Mouse (Mus musculus): ENCODE results near the gene Elovl3. TPM values are rescaled to one million over a fixed set of nuclear protein-coding genes. Genes with fewer than 3 reads are reported as not detected.

The Elovl3 gene
- polyA plus RNA-seq, 1 experiment from 2014 or later, result 0.47 TPM

DNA sequence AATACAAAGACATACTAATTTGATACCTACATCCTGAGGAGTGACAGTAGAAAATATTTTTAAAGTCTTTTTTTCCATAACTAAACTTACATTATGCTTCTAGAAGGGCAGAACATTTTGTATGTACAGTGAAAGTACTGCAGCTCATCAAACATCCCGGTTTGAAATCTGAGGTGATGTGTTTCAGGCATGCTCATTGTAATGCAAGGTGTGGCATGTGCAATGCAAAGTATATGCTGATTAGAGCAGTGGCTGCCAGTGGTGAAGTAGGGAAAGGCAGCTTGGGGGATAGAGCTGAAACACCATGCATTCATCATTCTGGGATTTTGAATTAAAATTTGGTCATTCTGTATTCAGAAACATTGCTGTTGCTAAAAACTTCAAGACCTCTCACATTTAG is 38.2 kb downstream of the Elovl3 start:
- no peaks in the 10 kb centered on the region for H3K4me1 ChIP-seq (ENCODE audit: control insufficient read depth, insufficient read depth, low read length)

DNA sequence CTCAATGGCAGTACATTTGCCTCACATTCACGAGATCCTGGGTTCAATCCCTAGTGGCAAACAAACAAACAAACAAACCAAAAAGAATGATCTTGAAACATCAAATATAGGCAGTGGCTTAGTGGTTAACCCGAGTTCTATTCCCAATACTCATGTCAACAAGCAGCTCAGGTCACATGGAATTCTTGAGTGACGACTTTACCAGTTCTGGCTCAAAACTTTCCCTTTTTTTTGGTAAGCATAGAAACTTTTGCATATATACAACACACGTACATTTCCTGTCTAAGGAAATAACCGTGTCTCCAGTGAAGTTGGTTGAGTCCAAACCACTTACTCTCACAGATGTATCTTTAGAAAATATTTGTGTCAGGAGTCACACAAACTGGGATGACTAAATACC is 40.8 kb downstream of the Elovl3 start:
- Histone ChIP-seq H3K4me2 (ENCODE audit: low read length) (no peak overlapping the region), H3K27ac (replicated peaks; ENCODE audit: low read depth, low read length) (no peak overlapping the region), H3K36me3 (ENCODE audit: control insufficient read depth, insufficient read depth, low read length) (peaks cover 22% of the 10 kb centered on the region), H3K9ac (replicated peaks; ENCODE audit: low read length) (no peak overlapping the region), H3K4me1 (ENCODE audit: control insufficient read depth, insufficient read depth, low read length) (no peaks in the 10 kb centered on the region), H3K9me3 (ENCODE audit: control insufficient read depth, low read length) (no peaks in the 10 kb centered on the region), H3K4me3 (replicated peaks; ENCODE audit: low read depth, low read length) (no peak overlapping the region), H3K27me3 (ENCODE audit: control insufficient read depth, insufficient read depth, low read length) (no peaks in the 10 kb centered on the region)
- no peak for DNase-seq
- 90% methylated on average over 5 of the region's 5 CpGs for WGBS
- ATAC-seq (ENCODE audit: low FRiP score, low TSS enrichment), result no peak

More for the DNA sequence above, 38.2 kb downstream of the Elovl3 start:
- Histone ChIP-seq H3K4me3 (replicated peaks; ENCODE audit: low read depth, low read length) (no peak overlapping the region), H3K27me3 (ENCODE audit: control insufficient read depth, insufficient read depth, low read length) (no peaks in the 10 kb centered on the region), H3K27ac (replicated peaks; ENCODE audit: low read depth, low read length) (no peak overlapping the region), H3K4me2 (ENCODE audit: low read length) (no peak overlapping the region), H3K9me3 (ENCODE audit: control insufficient read depth, low read length) (no peaks in the 10 kb centered on the region), H3K9ac (replicated peaks; ENCODE audit: low read length) (no peak overlapping the region), H3K36me3 (ENCODE audit: control insufficient read depth, insufficient read depth, low read length) (peaks cover 40% of the 10 kb centered on the region)
- DNase-seq (peak; percentile 12), ATAC-seq (ENCODE audit: low FRiP score, low TSS enrichment) (no peak)
- WGBS, result 49% methylated on average over 1 of the region's 1 CpGs

GRCm38 (mm10) chr19:46175173-46175572 is 43.5 kb downstream of the Elovl3 start:
- no peak for DNase-seq

GRCm38 (mm10) chr19:46177046-46177445 is 45.3 kb downstream of the Elovl3 start:
- H3K4me3 ChIP-seq (replicated peaks; ENCODE audit: low read depth, low read length), result no peak overlapping the region
- no peak for DNase-seq
- 58% methylated on average over 5 of the region's 5 CpGs for WGBS
- no peaks in the 10 kb centered on the region for H3K27me3 ChIP-seq (ENCODE audit: control insufficient read depth, insufficient read depth, low read length)
- no peak overlapping the region for H3K4me2 ChIP-seq (ENCODE audit: low read length)
- no peak overlapping the region for H3K27ac ChIP-seq (replicated peaks; ENCODE audit: low read depth, low read length)
- peaks cover 12% of the 10 kb centered on the region for H3K36me3 ChIP-seq (ENCODE audit: control insufficient read depth, insufficient read depth, low read length)
- no peak for ATAC-seq (ENCODE audit: low FRiP score, low TSS enrichment)
- H3K4me1 ChIP-seq (ENCODE audit: control insufficient read depth, insufficient read depth, low read length), result peaks cover 5% of the 10 kb centered on the region; the same call in 1 of the 2 replicates
- no peak overlapping the region for H3K9ac ChIP-seq (replicated peaks; ENCODE audit: low read length)
- no peaks in the 10 kb centered on the region for H3K9me3 ChIP-seq (ENCODE audit: control insufficient read depth, low read length)

More at GRCm38 (mm10) chr19:46175173-46175572, 43.5 kb downstream of the Elovl3 start:
- H3K36me3 ChIP-seq (ENCODE audit: control insufficient read depth, insufficient read depth, low read length), result peaks cover 22% of the 10 kb centered on the region
- ATAC-seq (ENCODE audit: low FRiP score, low TSS enrichment), result no peak
- peaks cover 4% of the 10 kb centered on the region; the same call in 1 of the 2 replicates for H3K4me1 ChIP-seq (ENCODE audit: control insufficient read depth, insufficient read depth, low read length)
- H3K27ac ChIP-seq (replicated peaks; ENCODE audit: low read depth, low read length), result no peak overlapping the region
- H3K9me3 ChIP-seq (ENCODE audit: control insufficient read depth, low read length), result no peaks in the 10 kb centered on the region
- no peaks in the 10 kb centered on the region for H3K27me3 ChIP-seq (ENCODE audit: control insufficient read depth, insufficient read depth, low read length)
- H3K9ac ChIP-seq (replicated peaks; ENCODE audit: low read length), result no peak overlapping the region
- H3K4me3 ChIP-seq (replicated peaks; ENCODE audit: low read depth, low read length), result no peak overlapping the region
- H3K4me2 ChIP-seq (ENCODE audit: low read length), result no peak overlapping the region

DNA sequence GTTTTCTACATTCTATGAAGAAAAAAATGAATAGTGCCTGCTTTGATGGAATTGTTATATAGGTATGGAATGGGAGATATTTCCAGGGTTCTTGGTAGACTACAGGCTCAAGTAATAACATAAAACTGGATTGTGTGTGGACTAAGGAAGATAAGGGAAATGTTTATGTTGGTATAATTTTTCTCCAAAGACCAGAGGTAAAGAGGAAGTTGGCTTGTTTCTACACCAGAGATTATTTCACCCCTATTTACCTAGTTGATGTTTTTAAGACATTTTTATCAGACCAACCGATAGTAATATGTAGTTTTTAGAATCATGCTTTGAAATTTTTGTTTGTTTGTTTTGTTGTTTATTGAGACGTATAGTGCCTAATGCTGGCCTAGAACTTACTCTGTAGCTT is 48.6 kb downstream of the Elovl3 start:
- Histone ChIP-seq H3K9me3 (ENCODE audit: control insufficient read depth, low read length) (no peaks in the 10 kb centered on the region), H3K9ac (replicated peaks; ENCODE audit: low read length) (no peak overlapping the region), H3K4me1 (ENCODE audit: control insufficient read depth, insufficient read depth, low read length) (peaks cover 5% of the 10 kb centered on the region; the same call in 1 of the 2 replicates), H3K27ac (replicated peaks; ENCODE audit: low read depth, low read length) (no peak overlapping the region), H3K4me2 (ENCODE audit: low read length) (no peak overlapping the region), H3K4me3 (replicated peaks; ENCODE audit: low read depth, low read length) (no peak overlapping the region), H3K36me3 (ENCODE audit: control insufficient read depth, insufficient read depth, low read length) (peaks cover 6% of the 10 kb centered on the region), H3K27me3 (ENCODE audit: control insufficient read depth, insufficient read depth, low read length) (no peaks in the 10 kb centered on the region)
- DNase-seq, result no peak
- 97% methylated on average over 2 of the region's 2 CpGs for WGBS
- no peak for ATAC-seq (ENCODE audit: low FRiP score, low TSS enrichment)

GRCm38 (mm10) chr19:46182241-46182640 is 50.5 kb downstream of the Elovl3 start:
- ATAC-seq (ENCODE audit: low FRiP score, low TSS enrichment), result no peak
- H3K4me1 ChIP-seq (ENCODE audit: control insufficient read depth, insufficient read depth, low read length), result peaks cover 5% of the 10 kb centered on the region; the same call in 1 of the 2 replicates
- H3K36me3 ChIP-seq (ENCODE audit: control insufficient read depth, insufficient read depth, low read length), result peaks cover 6% of the 10 kb centered on the region
- no peaks in the 10 kb centered on the region for H3K9me3 ChIP-seq (ENCODE audit: control insufficient read depth, low read length)
- no peak overlapping the region for H3K9ac ChIP-seq (replicated peaks; ENCODE audit: low read length)
- H3K4me3 ChIP-seq (replicated peaks; ENCODE audit: low read depth, low read length), result no peak overlapping the region
- H3K4me2 ChIP-seq (ENCODE audit: low read length), result no peak overlapping the region
- H3K27me3 ChIP-seq (ENCODE audit: control insufficient read depth, insufficient read depth, low read length), result no peaks in the 10 kb centered on the region
- DNase-seq, result no peak
- H3K27ac ChIP-seq (replicated peaks; ENCODE audit: low read depth, low read length), result no peak overlapping the region
- WGBS, result 91% methylated on average over 3 of the region's 3 CpGs

Other genes with a start within 250 kb of the Elovl3 start
- gene Armh3, start 133.4 kb upstream of the Elovl3 start, polyA plus RNA-seq (2014; fragmentation: Nextera tagmentation; extraction: Ambion mirVana), result 18.6 and 21.8 TPM in 2 replicates
- gene Hps6, start 128.4 kb upstream of the Elovl3 start, polyA plus RNA-seq (2014; fragmentation: Nextera tagmentation; extraction: Ambion mirVana), result 1.4 and 1.5 TPM in 2 replicates
- 21.1 and 21.5 TPM in 2 replicates for gene Pprc1, start 87.0 kb upstream of the Elovl3 start, polyA plus RNA-seq (2014; fragmentation: Nextera tagmentation; extraction: Ambion mirVana)
- 116 and 145 TPM in 2 replicates for gene Ldb1, start 86.7 kb upstream of the Elovl3 start, polyA plus RNA-seq (2014; fragmentation: Nextera tagmentation; extraction: Ambion mirVana)
- gene Nolc1, start 56.0 kb upstream of the Elovl3 start, polyA plus RNA-seq (2014; fragmentation: Nextera tagmentation; extraction: Ambion mirVana), result 54.1 and 74.4 TPM in 2 replicates
- 3.6 and 3.9 TPM in 2 replicates for gene Pitx3, start 16.4 kb downstream of the Elovl3 start, polyA plus RNA-seq (2014; fragmentation: Nextera tagmentation; extraction: Ambion mirVana)
- 55.2 and 71.8 TPM in 2 replicates for gene Gbf1, start 20.6 kb downstream of the Elovl3 start, polyA plus RNA-seq (2014; fragmentation: Nextera tagmentation; extraction: Ambion mirVana)
- 1.6 and 2.1 TPM in 2 replicates for gene Nfkb2, start 172.4 kb downstream of the Elovl3 start, polyA plus RNA-seq (2014; fragmentation: Nextera tagmentation; extraction: Ambion mirVana)
- gene Psd, start 195.3 kb downstream of the Elovl3 start, polyA plus RNA-seq (2014; fragmentation: Nextera tagmentation; extraction: Ambion mirVana), result 112 and 144 TPM in 2 replicates
- 45.8 and 53.5 TPM in 2 replicates for gene Fbxl15, start 196.3 kb downstream of the Elovl3 start, polyA plus RNA-seq (2014; fragmentation: Nextera tagmentation; extraction: Ambion mirVana)
- gene Cuedc2, start 206.8 kb downstream of the Elovl3 start, polyA plus RNA-seq (2014; fragmentation: Nextera tagmentation; extraction: Ambion mirVana), result 300 and 307 TPM in 2 replicates
- 7.2 and 7.7 TPM in 2 replicates for gene Mfsd13a, start 209.2 kb downstream of the Elovl3 start, polyA plus RNA-seq (2014; fragmentation: Nextera tagmentation; extraction: Ambion mirVana)
- gene 2310034G01Rik, start 218.4 kb downstream of the Elovl3 start, polyA plus RNA-seq (2014; fragmentation: Nextera tagmentation; extraction: Ambion mirVana), result 2.8 and 3.1 TPM in 2 replicates

Data from midbrain, embryonic 14.5 days (tissue).